Mouse (Mus musculus): ENCODE results near the gene Oscar.

Gene Oscar

GRCm38 (mm10) chr7:3571847-3572246, 44.1 kb downstream of the Oscar start:
- in situ Hi-C loops (cut with MboI, MseI), result loop anchor here (10.0 kb wide), 1 partner anchor 327 kb away; the partner anchor contains the start of gene Nlrp12

GRCm38 (mm10) chr7:3570580-3570979, 45.4 kb downstream of the Oscar start:
- in situ Hi-C loops (cut with MboI, MseI), result loop anchor here (10.0 kb wide), 1 partner anchor 326 kb away; the partner anchor contains the start of gene Nlrp12

GRCm38 (mm10) chr7:3569725-3570124, 46.2 kb downstream of the Oscar start:
- in situ Hi-C loops (cut with MboI, MseI), result loop anchor here (5.0 to 10.0 kb wide), 2 partner anchors 67 to 325 kb away; partner anchors contain the start of genes Nlrp12 and Tarm1

- in situ Hi-C loops (cut with MboI, MseI), result loop anchor here (5.0 kb wide), 1 partner anchor 65 kb away; the partner anchor contains the start of gene Tarm1
These were observed 48.6 kb downstream of the Oscar start for GRCm38 (mm10) chr7:3567336-3567735.

Measured in T-helper 1 cell (primary cell).